Mouse (Mus musculus): ENCODE measurements around the gene Drc1.
A peak's percentile ranks its signal among the peaks of the same experiment; 100 is the strongest.

Drc1 gene

DNA sequence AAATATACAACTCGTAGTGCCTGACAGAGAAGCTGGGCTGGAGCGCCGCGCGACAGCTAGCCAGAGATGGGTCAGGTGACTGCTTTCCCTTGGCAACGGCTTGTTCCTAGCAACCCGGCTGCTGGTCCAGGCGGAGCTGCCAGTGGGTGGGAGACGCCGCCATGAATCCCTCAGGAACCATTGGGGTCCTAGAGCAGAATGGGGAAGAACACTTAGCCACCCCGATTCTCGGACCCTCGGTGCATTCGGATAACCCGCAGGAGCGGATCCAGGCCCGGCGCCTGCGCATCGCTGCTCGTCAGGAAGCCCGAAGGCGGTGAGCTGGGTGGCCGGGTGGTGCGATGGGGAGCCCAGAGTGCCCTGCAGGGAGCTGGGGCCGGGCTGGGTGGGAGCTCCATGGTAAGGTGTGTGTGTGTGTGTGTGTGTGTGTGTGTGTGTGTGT is at the start of gene Drc1:
Gene Drc1 (plus strand): TSS at position 98 of the 442 bp plus-strand sequence.
- DNase-seq (ENCODE audit: inconsistent age in 2 of 2, low spot score in 1 of 2): peak; percentile 26 to 58

DNA sequence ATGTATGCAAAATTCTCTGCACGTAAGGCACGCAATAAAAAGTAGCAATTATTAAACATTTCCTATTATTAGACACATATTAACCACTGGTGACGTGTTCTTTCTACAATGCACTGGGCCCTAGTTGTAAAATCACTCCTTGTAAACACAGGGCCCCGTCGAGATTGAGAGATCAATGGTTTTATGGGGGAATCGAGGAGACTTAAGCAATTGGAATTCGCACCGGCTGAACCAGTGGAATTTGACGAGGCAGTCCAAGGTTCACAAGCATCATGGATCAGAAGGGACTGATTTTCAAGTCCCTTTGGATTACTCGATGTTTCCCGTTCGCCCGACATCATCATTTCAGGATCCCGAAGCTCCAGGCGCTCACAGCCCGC is 49.3 kb upstream of the Drc1 start:
- DNase-seq (ENCODE audit: inconsistent age in 2 of 2, low spot score in 1 of 2): no peak

- peak; percentile 99 to 100 for DNase-seq (ENCODE audit: inconsistent age in 2 of 2, low spot score in 1 of 2)
Observed at GRCm38 (mm10) chr5:30232271-30232971, 48.8 kb upstream of the Drc1 start, which contains the start of gene Selenoi. Selenoi (plus strand) TSS chr5:30232581.

DNA sequence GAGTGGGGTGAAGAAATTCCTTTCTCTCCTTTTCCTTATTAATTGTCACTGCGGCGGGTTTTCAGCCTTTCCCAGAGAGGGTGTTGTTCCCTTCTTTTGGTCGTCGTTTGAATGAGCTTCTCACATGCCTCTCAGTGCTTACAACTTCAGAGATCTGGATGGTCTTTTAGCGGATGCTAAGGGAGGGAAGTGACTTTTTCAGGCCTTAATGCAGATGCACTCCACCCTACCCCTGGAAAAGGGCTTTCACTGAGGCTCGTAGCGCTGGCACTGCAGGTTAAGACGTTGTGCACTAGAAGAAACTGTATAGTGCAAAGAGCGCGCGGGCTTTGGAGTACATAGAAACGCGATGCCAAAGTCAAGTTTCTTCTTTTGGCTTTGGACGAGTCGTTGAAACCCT is 48.1 kb upstream of the Drc1 start:
- DNase-seq (ENCODE audit: inconsistent age in 2 of 2, low spot score in 1 of 2): peak; percentile 17 to 72

DNA sequence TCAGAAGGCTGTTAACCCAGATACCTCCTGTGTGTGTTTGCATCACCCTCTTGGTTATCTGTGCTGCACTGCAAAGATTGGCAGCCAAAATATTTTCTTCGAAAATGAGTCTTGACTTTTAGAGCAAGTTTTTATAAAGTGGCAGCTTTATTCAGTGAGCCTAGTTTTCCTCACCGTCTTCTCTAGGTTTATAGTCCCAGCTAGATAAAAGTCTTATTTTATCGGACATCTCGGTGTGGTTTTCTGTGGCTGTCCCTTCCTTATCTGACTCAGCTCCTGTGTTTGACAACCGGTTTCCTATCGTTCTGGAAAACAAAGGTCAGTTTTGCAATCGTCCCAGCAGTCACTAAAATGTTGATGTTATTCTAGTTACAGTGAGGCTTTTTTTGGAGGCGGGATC is 47.2 kb upstream of the Drc1 start:
- peak in 1 of 2 experiments; percentile 55 for DNase-seq (ENCODE audit: inconsistent age in 2 of 2, low spot score in 1 of 2)

GRCm38 (mm10) chr5:30235641-30236126 is 45.5 kb upstream of the Drc1 start:
- DNase-seq (ENCODE audit: inconsistent age in 2 of 2, low spot score in 1 of 2): no peak

DNA sequence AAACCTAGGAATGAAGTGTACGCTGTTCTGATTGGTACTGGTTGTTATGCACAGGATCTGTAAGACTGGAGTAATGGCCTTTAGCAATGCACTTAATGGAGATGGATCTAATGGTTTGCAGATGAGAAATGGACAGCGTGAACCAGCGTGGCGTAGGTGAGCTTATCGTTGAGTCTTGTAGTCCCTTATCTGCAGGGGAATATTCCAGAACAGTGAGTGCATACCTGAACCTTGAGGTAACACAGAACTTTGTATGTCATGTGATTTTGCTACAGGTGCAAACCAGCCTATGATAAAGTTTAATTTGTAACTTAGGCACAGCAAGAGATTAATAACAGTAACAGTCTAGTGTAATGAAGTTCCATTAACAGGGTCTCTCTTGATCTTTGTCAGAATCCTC is 42.7 kb upstream of the Drc1 start:
- DNase-seq (ENCODE audit: inconsistent age in 2 of 2, low spot score in 1 of 2): no peak

DNA sequence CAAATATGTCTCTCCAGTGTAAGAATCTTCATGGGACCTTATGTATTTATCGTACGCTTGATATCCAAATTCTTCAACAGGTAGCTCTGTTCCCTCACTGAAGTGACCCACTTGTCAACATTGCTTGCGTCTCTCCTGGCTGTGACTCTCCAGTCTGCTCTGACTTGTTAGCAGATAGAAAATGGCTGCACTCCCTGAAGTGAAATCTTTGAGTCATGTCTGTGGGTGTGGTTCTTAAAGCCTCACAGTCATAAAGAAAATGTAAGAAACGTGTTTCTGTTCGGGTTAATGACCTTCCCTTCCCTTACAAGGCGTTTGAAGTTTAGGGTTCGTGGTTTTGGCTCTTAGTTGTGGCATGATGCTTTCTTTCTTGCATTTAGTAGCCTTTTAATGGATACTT is 40.6 kb upstream of the Drc1 start:
- no peak for DNase-seq (ENCODE audit: inconsistent age in 2 of 2, low spot score in 1 of 2)

DNA sequence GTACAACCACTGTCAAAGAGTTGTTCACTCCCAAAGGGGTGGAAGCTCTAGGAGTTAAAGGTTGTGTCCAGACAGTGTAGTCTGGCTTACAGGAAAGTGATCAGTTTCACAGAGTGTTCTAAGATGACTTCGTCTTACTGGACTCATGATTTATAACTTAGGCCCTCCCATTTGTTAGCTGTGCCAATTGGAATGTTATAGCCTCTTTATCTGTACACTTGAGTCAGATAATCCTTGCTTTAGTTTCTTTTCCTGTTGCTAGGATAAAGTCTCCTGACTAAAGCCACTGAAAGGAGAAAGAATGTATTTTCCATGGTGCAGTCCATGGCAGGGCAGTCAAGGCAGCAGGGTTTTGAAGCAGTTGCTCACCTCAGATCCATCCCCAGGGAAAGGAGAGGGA is 38.8 kb upstream of the Drc1 start:
- DNase-seq (ENCODE audit: inconsistent age in 2 of 2, low spot score in 1 of 2): peak in 1 of 2 experiments; percentile 64

GRCm38 (mm10) chr5:30243741-30244140 is 37.4 kb upstream of the Drc1 start:
- peak; percentile 13 to 48 for DNase-seq (ENCODE audit: inconsistent age in 2 of 2, low spot score in 1 of 2)

DNA sequence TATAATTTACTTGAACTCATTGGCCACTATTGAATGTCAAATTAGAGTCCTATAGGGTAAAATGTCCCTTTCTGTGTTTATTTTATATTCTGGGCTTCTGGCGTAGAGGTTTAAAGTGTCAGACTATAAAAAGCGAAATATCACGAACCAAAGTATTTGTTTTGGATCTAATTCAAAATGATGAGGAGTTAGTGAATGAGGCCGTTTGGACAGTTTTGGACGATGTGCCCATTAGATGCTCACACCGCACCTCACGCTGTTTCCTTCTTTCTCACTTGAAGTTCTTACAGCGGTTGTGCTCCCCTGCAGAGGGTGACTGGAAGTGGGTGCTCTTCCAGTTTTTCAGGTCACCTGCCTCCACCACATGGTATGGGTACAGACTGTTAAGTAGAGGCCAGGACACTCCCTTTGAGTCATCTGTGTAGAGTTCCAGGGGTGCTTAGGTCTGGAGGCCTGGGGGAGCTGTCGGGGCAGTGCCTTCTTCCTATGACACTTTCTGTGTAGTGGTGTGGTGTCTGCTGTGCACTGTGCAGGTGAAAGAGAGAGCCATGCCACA is 35.2 kb upstream of the Drc1 start:
- no peak for DNase-seq (ENCODE audit: inconsistent age in 2 of 2, low spot score in 1 of 2)

GRCm38 (mm10) chr5:30247666-30248065 is 33.5 kb upstream of the Drc1 start:
- no peak for DNase-seq (ENCODE audit: inconsistent age in 2 of 2, low spot score in 1 of 2)

GRCm38 (mm10) chr5:30255567-30256354 is 25.4 kb upstream of the Drc1 start:
- DNase-seq (ENCODE audit: inconsistent age in 2 of 2, low spot score in 1 of 2): no peak

DNA sequence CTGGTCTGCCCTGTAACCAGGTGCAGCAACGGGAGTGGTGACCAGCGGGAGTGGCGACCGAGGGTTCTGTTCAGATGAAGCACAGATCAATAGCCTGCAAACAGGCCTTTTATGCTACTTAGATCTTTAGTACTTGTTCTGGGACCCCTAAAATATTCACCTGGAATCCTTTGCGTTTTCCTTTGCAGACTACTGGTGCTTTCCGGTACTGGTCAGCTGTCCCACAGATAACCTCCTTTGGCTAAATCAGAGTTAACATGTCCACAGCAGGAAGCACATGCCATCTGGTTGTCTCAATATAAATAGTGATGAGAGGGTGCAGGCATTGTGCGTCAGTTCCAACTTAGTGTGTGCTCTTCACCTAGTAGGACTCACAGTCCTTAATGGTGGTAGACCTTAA is 22.4 kb upstream of the Drc1 start:
- DNase-seq (ENCODE audit: inconsistent age in 2 of 2, low spot score in 1 of 2): no peak

GRCm38 (mm10) chr5:30270571-30271190 is 10.5 kb upstream of the Drc1 start:
- peak in 1 of 2 experiments; percentile 57 for DNase-seq (ENCODE audit: inconsistent age in 2 of 2, low spot score in 1 of 2)

GRCm38 (mm10) chr5:30271599-30272281 is 9.4 kb upstream of the Drc1 start:
- peak in 1 of 2 experiments; percentile 62 for DNase-seq (ENCODE audit: inconsistent age in 2 of 2, low spot score in 1 of 2)

DNA sequence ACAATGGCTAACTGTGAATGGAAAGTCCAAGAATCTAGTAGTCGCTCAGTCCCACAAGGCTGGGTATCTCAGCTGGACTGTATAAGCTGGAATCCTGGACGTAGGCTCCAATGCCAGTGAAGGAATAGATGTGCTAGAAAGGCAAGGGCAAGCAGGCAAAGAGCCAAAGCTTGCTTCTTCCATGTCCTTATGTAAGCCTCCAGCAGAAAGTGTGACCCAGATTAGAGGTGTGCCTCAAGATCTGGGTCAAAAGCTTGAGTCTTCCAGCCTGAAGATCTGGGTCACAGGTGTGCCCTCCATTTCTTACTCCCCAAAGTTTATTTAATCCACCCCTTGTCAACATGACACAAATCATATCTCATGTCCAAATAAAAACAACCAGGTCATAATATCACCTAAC is 4.8 kb upstream of the Drc1 start:
- DNase-seq (ENCODE audit: inconsistent age in 2 of 2, low spot score in 1 of 2): no peak

- DNase-seq (ENCODE audit: inconsistent age in 2 of 2, low spot score in 1 of 2): no peak
Observed at GRCm38 (mm10) chr5:30278952-30279351, 2.2 kb upstream of the Drc1 start.

GRCm38 (mm10) chr5:30279446-30279845 is 1.7 kb upstream of the Drc1 start:
- peak in 1 of 2 experiments; percentile 31 for DNase-seq (ENCODE audit: inconsistent age in 2 of 2, low spot score in 1 of 2)

DNA sequence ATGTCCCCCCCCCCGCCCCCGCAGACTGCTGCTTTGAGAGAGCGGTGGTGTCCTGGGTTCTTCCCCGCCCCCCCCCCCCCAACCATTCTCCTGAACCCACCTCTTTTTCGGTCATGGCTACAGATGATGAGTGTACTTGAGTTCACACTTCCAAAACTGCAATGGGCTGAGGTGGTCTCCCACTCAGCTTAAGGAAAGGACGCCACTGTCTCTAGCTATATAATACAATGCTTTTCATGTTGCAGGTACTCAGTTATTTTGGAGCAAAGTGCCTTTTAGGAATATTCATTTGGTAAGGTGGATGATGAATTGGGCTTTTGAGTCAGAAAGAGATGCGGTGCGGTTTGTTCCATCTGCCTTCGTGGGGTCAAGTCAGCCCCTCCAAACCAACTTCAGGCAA is 324 bp upstream of the Drc1 start:
- DNase-seq (ENCODE audit: inconsistent age in 2 of 2, low spot score in 1 of 2): no peak
